Mouse (Mus musculus) right cerebral cortex, adult 2 months (tissue): ENCODE measurements at regions not wholly inside any gene's neighbourhood (a gene's known extent, or its start where the extent isn't known, plus 50 kb on each side); places are given as distances from the start of the nearest gene placed in this dataset.
A peak's percentile ranks its signal among the peaks of the same experiment; 100 is the strongest.
"Not testable (repeated sequence)": the region's sequence is repeated elsewhere in the genome, so short reads cannot be mapped to it uniquely, and the experiment has no call there.

ENCODE experiments used
- DNase-seq, 2 experiments: peaks; one replicate each; pipeline ENCODE4 v3.0.0; 2021 to 2022; ENCODE audit warnings: low spot score in 2 of 2

DNA sequence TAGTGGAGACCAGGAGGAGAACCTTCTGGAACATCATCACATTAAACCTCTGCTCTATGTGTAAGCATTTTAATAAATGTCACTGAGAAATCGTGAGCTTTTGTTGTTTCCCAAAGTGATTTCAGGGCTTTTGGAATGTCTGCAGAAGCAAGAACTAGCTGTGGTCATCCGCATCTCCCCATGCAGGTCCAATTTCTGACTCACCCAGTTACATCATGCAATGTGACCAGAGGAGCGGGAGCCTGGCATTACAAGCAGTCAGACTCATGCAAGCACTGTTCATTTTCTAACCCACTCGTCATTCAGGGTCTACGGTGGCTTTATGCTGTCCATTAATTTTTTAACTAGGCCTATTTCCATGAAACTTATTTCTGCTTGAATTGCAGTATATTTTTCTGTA lies 151.2 kb upstream of the Supt20 start:
- DNase-seq: no peak

- DNase-seq: no peak
Measured at GRCm38 (mm10) chr3:54545393-54545792, 147.2 kb upstream of the Supt20 start.

DNA sequence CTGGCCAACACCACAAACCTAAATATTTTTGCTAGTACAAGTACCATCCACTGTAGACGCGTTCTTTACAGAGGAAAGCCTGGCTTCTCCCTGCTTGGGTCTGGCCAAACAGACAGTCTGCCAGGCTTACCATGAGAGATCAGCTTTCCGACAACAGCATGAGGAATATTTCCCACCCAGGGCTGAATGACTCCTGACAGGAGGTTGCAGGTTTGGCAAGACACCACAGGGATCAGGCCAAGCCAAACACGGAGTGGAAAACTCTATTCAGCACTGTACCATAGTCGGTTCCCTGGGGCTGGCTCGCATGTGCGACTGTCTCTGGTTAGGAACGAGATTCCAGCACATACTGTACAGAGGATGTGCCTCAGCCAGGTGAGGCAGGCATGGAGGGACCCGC lies 140.7 kb upstream of the Supt20 start:
- no peak for DNase-seq

DNA sequence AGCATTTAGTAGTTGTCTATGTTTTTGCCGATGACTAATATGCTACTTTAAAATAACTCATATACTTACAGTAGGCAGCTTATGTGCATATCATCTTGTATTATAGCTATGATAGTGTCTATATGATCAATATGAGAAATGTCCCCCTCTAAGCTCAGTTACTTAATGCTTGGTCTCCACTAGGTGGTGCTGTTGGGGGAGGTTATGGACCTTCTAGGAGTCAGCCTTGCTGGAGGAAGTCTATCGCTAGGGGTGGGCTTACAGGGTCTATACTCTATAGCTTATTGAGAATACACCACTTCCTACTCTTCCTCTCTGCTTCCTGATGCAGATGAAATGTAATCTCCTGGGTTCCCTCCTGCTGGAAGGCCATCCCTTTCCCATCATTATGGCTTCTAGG lies 136.7 kb upstream of the Supt20 start:
- no peak for DNase-seq

GRCm38 (mm10) chr3:54559053-54559452 lies 133.6 kb upstream of the Supt20 start:
- no peak for DNase-seq

GRCm38 (mm10) chr3:54559527-54559926 lies 133.1 kb upstream of the Supt20 start:
- DNase-seq: no peak

DNA sequence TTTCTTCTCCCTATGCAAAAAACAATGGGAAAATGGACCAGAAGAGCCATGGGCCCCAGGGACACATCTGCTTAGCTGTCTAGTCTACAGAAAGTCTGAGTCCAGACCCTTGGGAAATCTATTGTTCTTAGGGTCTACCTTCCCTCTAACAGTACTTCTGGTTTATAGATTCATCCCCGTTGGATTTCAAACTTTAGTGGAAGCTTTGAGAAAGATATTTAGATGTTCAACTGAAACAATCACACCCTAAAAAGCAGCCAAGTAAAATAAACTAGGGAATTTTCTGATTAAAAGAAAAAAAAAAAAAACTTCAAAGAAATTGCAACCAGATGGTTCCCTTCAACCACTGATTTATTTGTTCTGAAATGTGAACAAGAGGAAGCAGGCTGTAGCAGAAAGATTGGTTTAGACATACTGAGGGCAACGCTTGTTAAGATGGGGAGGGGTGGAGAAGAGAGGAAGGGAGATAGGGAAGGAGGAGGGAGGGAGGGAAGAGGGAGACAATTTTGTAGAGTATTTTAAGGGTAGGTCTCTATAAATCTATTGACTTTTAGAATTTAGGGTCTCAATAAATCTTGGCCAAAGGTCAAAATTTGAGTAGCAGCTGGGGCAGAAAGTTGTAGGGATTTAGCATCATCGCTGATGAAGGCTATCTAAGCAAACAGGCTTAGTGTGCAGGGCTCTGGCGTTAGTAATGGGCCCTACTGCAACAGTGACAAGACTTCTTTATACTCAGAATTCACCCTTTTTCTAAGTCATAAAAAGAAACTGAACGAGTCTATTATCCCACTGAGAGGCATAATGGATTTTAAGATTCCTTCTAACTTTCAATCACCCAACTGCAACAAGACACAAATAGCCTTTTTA lies 132.3 kb upstream of the Supt20 start:
- DNase-seq: no peak

DNA sequence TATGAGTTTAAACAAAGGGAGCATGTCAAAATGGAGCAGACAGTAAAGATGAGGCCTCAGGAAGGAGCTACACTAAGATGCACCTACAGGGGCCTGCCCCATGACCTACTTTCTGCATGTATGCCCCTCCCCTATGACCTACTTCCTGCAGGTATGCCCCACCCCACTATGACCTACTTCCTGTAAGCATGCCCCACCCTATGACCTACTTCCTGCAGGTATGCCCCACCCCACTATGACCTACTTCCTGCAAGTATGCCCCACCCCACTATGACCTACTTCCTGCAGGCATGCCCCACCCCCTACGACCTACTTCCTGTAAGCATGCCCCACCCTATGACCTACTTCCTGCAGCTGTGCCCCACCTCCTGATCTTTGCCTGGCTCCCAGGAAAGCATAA lies 125.3 kb upstream of the Supt20 start:
- DNase-seq: no peak

GRCm38 (mm10) chr3:54568096-54568495 lies 124.5 kb upstream of the Supt20 start:
- DNase-seq: no peak

DNA sequence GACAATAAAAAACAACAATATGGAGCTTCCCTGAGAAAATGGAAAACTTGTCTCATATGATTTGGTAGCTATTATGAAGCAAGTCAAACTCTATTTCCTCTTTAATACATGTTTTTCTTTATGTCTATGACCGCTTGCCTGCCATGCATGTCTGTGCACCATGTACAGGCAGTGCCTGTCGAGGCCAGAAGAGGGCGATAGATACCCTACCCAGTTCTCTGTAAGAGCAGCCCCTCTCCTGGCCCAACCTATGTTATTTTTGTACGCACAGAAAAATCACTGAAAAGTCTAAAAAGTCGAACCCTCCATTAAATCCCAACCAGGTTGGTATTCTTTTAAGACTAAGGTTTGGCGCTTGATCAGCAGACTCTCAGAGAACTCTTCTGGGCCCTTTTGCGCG lies 122.1 kb upstream of the Supt20 start:
- DNase-seq: no peak

DNA sequence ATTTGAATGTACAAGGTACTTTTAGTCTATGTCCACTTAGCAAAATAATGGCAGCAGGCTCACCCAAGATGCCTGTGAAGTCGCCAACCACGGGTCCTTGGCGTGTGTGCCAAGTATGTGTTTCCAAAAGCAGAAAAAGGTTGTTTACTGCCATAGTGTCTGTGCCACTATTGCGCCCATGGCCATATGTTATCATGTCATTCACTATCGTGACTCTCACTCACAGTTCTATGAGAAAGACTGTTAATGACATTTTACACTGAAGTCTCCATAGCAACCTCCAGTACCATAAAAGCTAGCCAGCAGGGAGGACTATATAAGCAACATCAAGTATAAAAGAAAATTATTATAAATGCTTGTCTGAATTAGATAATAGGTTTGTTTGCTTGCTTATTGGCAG lies 114.8 kb upstream of the Supt20 start:
- no peak for DNase-seq

GRCm38 (mm10) chr3:54579425-54579824 lies 113.2 kb upstream of the Supt20 start:
- no peak for DNase-seq

DNA sequence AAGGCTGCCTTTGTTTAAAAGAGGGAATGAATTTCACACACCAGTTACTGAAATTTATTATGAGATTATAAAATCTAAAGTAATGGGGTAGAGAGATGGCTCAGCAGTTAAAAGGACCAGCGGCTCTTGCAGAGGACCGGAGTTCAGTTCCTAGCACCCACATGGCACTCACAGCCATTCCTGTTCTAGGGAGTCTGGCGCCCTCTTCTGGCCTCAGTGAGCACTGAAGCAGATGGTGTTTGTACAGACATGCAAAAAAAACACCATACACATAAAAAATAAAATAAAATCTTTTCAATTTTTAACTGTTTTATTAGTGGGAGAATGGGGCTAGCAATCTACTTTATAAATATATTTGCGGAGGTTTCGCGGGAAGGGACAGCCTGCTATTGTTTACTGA lies 112.3 kb upstream of the Supt20 start:
- DNase-seq: no peak

DNA sequence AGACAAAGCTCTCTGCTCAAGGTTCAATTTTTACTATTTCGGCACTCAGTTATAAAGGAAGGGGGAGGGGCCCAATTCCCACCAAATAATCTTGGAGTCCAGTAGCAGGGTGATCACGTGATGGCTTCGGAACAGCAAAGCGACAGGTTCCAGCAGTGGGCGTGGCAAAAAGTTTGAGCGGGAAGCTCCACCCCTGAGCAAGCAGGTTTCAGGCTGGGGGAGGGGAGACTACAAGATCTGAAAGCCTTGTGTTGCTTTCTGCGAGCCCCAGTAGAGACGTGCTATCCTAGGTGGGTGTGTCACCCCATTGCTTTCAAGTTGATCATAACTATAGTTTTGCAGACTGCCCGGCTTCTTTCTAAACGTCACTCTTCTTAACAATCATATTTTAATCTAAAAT lies 106.8 kb upstream of the Supt20 start:
- DNase-seq: not testable (repeated sequence)

DNA sequence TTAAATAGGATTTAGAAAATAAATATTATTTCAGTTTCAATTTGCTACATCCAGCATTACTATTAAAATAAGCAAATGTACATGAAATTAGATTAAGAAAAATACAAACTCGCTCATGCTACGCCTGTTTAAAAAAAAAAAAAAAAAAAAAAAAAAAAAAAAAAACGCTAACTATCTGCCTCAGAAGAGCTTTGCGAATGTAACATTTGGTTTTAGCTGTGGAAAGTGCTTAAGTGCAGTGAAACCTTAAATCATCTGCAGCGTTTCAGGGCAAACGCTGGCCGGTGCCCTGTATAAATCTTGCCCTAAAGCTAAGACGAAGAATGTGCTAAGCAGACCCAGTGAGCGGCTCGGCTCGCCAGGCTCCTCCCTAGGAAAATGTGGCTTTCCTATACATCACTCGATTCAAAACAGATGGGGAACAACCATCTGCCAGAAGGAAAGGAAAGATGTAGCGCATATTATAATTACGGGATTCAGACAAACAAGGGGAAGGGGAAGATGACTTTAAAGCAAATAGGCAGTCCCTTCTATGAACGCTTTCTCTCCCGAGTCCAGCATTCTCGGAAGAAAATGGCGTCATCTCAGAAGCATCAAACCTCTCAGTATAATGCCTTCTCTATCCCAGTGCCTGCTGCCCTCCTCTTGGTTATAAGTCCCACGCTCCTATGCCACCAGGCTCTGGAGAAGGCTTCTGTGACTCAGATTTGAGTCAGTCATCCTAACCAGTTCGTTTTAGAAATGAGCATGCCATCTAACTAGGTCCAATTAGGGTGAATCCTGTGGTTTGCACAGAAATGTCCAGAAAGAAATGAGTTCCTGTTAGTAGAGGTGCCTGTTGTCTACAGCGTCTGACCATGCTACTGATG lies 105.2 kb upstream of the Supt20 start:
- DNase-seq: peak; percentile 31 to 33

GRCm38 (mm10) chr3:54588198-54588597 lies 104.4 kb upstream of the Supt20 start:
- no peak for DNase-seq

- DNase-seq: no peak
Measured at GRCm38 (mm10) chr3:54589976-54590375, 102.6 kb upstream of the Supt20 start.

GRCm38 (mm10) chr3:54591160-54591559 lies 101.4 kb upstream of the Supt20 start:
- no peak for DNase-seq

- no peak for DNase-seq
Measured at GRCm38 (mm10) chr3:54592064-54592463, 100.5 kb upstream of the Supt20 start.

GRCm38 (mm10) chr3:54592655-54593428 lies 99.8 kb upstream of the Supt20 start:
- DNase-seq: no peak

GRCm38 (mm10) chr3:54595193-54595592 lies 97.4 kb upstream of the Supt20 start:
- no peak for DNase-seq
